Mouse (Mus musculus) heart, postnatal 0 days (tissue): ENCODE measurements around the gene Stard13. TPM values are rescaled to one million over a fixed set of nuclear protein-coding genes. Genes with fewer than 3 reads are reported as not detected.

Experiments used
- ATAC-seq: fragments of 200-750 bp; cut with Nextera tagmentation; 2 replicates; pipeline ENCODE4 v1.8.0; 2017; ENCODE audit warnings: low read depth, moderate number of reproducible peaks, moderate library complexity; ENCODE audit not compliant: insufficient read depth
- DNase-seq: peaks from one replicate; pipeline ENCODE4 v3.0.0-alpha.2; 2016; ENCODE audit warnings: low spot score
- H3K27ac ChIP-seq: fragments of 300-500 bp; sonication (generic); 2 replicates; pipeline ENCODE4 v1.5.1; 2014; ENCODE audit warnings: low read depth, mild to moderate bottlenecking
- H3K27me3 ChIP-seq: fragments of 300-500 bp; sonication (generic); 2 replicates; pipeline ENCODE4 v1.6.1; 2014; ENCODE audit warnings: low read length, mixed read lengths; ENCODE audit not compliant: control insufficient read depth, insufficient read depth
- H3K36me3 ChIP-seq: fragments of 300-500 bp; sonication (generic); replicated peaks from 2 replicates; pipeline ENCODE4 v1.6.1; 2014; ENCODE audit warnings: low read length, mixed read lengths; ENCODE audit not compliant: control insufficient read depth, insufficient read depth
- H3K4me1 ChIP-seq: fragments of 300-500 bp; sonication (generic); 2 replicates; pipeline ENCODE4 v1.6.1; 2014; ENCODE audit warnings: antibody characterized with exemption; ENCODE audit not compliant: control insufficient read depth, insufficient read depth
- H3K4me2 ChIP-seq: fragments of 300-500 bp; sonication (generic); 2 replicates; pipeline ENCODE4 v1.6.1; 2014; ENCODE audit warnings: low read depth, mild to moderate bottlenecking, low read length, moderate library complexity
- H3K4me3 ChIP-seq: fragments of 300-500 bp; sonication (generic); 2 replicates; pipeline ENCODE4 v1.5.1; 2014; ENCODE audit warnings: low read depth, low read length
- H3K9ac ChIP-seq: fragments of 300-500 bp; sonication (generic); replicated peaks from 2 replicates; pipeline ENCODE4 v1.6.1; 2014; ENCODE audit warnings: low read depth, low read length, mixed read lengths
- H3K9me3 ChIP-seq: fragments of 300-500 bp; sonication (generic); replicated peaks from 2 replicates; pipeline ENCODE4 v1.6.1; 2016; ENCODE audit warnings: low read length; ENCODE audit not compliant: control insufficient read depth
- CTCF ChIP-seq: IDR thresholded peaks from 2 replicates; pipeline ENCODE4 v1.5.1; 2016; ENCODE audit warnings: antibody characterized with exemption, control low read depth, low read depth
- EP300 ChIP-seq: IDR thresholded peaks from 2 replicates; pipeline ENCODE4 v1.6.1; 2016; ENCODE audit warnings: antibody characterized with exemption, low read depth
- WGBS: fragments of 180-500 bp; shearing (Covaris S2); extraction: QIAGEN DNeasy Blood & Tissue Kit; methylation state at CpG from one replicate; pipeline ENCODE4 v1.1.7; 2014; 5-methylcytosine and 5-hydroxymethylcytosine counted together
- polyA plus RNA-seq: library from polyadenylated mRNA; unstranded; fragments of >200 nt; fragmentation: Nextera tagmentation; extraction: Ambion mirVana; gene quantifications from 2 replicates; pipeline ENCODE4 v1.2.1, GENCODE M21; 2015
- total RNA-seq: library from RNA; depleted of rRNA; stranded (reverse); fragments of >200 nt; gene quantifications from 2 replicates; pipeline ENCODE4 v1.2.3, GENCODE M21; 2014; ENCODE audit warnings: low replicate concordance

Stard13 gene
- total and polyA plus RNA-seq, 2 experiments from 2014 or later: 3.3 to 10.6 TPM

GRCm38 (mm10) chr5:151054743-151055114, 178.9 kb downstream of the Stard13 start:
- Histone ChIP-seq H3K27ac (peak overlapping the region; percentile 66), H3K4me1 (0 out of 2 replicates have a peak, but pooled peaks cover 10% of the 10 kb centered on the region), H3K27me3 (no peaks in the 10 kb centered on the region), H3K9ac (no peak overlapping the region), H3K4me2 (no peak overlapping the region), H3K9me3 (0 out of 2 replicates have a peak, but pooled peaks cover 3% of the 10 kb centered on the region), H3K36me3 (peaks cover 20% of the 10 kb centered on the region), H3K4me3 (no peak overlapping the region)
- WGBS: 60% methylated on average over 4 of the region's 4 CpGs
- ATAC-seq: no peak
- DNase-seq: no peak
- TF ChIP-seq CTCF (no peak), EP300 (no peak)

- Histone ChIP-seq H3K4me3 (no peak overlapping the region), H3K4me2 (no peak overlapping the region), H3K27me3 (no peaks in the 10 kb centered on the region), H3K9me3 (0 out of 2 replicates have a peak, but pooled peaks cover 3% of the 10 kb centered on the region), H3K9ac (no peak overlapping the region), H3K4me1 (0 out of 2 replicates have a peak, but pooled peaks cover 12% of the 10 kb centered on the region), H3K27ac (peak overlapping the region; percentile 66), H3K36me3 (peaks cover 16% of the 10 kb centered on the region)
- WGBS: 36% methylated on average over 7 of the region's 7 CpGs
- TF ChIP-seq EP300 (no peak), CTCF (no peak)
- ATAC-seq: peak; percentile 24; the same call in 1 of the 2 replicates
- DNase-seq: no peak
Observed at GRCm38 (mm10) chr5:151054100-151054742, 179.4 kb downstream of the Stard13 start.

GRCm38 (mm10) chr5:151053190-151053589, 180.4 kb downstream of the Stard13 start:
- H3K27ac ChIP-seq: no peak overlapping the region
- H3K9me3 ChIP-seq: 0 out of 2 replicates have a peak, but pooled peaks cover 3% of the 10 kb centered on the region
- H3K36me3 ChIP-seq: peaks cover 15% of the 10 kb centered on the region
- TF ChIP-seq EP300: no peak
- TF ChIP-seq CTCF: no peak
- H3K9ac ChIP-seq: no peak overlapping the region
- WGBS: 66% methylated on average over 5 of the region's 5 CpGs
- H3K4me1 ChIP-seq: 0 out of 2 replicates have a peak, but pooled peaks cover 14% of the 10 kb centered on the region
- no peak for DNase-seq
- no peak overlapping the region for H3K4me3 ChIP-seq
- no peak for ATAC-seq
- no peaks in the 10 kb centered on the region for H3K27me3 ChIP-seq
- H3K4me2 ChIP-seq: no peak overlapping the region

DNA sequence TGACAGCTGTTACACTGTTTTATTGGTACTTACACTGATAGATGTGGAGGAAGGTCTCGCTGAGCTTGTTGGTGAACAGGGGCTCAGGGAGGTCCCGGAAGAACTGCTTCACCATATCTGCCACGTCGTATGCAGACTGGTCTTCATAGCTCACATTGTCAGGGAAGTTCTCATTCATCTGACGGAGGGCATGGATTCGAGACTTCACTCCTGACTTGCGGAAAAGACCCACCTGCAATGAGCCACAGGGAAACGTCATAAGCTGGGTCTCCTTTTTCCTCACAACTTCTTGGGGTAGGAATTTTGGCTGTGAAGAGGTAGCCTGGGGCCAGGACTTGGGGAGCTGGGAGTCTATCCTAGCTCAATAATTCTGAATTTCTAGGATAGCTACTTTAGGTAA, 181.3 kb downstream of the Stard13 start:
- no peak overlapping the region for H3K27ac ChIP-seq
- H3K36me3 ChIP-seq: peaks cover 15% of the 10 kb centered on the region
- H3K9ac ChIP-seq: no peak overlapping the region
- 0 out of 2 replicates have a peak, but pooled peaks cover 3% of the 10 kb centered on the region for H3K9me3 ChIP-seq
- H3K4me2 ChIP-seq: no peak overlapping the region
- peaks cover 9% of the 10 kb centered on the region; the same call in 1 of the 2 replicates for H3K4me1 ChIP-seq
- no peaks in the 10 kb centered on the region for H3K27me3 ChIP-seq
- no peak for DNase-seq
- ATAC-seq: no peak
- TF ChIP-seq CTCF: no peak
- no peak for TF ChIP-seq EP300
- 92% methylated on average over 8 of the region's 8 CpGs for WGBS
- H3K4me3 ChIP-seq: no peak overlapping the region

DNA sequence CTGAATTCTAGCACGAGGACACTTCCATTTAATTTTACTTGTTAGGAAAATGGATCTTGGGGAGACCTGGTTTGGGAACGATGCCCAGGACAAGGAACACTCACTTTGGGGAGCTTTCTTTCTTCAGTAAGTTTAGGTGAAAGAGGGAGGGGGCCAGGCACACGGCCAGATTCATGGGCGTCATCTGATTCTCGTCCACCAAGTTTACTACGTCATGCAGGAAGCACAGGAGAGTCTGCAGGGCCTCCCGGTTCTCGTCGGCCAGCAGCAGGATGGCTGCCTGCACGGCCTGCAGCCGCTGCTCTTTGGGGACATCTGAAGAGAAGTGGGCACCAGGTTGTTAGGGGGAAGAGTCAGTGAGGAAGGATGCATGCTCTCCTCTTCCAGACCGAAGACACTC, 186.1 kb downstream of the Stard13 start:
- no peak overlapping the region for H3K4me3 ChIP-seq
- TF ChIP-seq CTCF: no peak
- no peak for TF ChIP-seq EP300
- peak; percentile 58; the same call in 1 of the 2 replicates for ATAC-seq
- H3K36me3 ChIP-seq: peaks cover 32% of the 10 kb centered on the region
- 0 out of 2 replicates have a peak, but pooled peaks cover 3% of the 10 kb centered on the region for H3K9me3 ChIP-seq
- H3K4me2 ChIP-seq: no peak overlapping the region
- H3K27me3 ChIP-seq: no peaks in the 10 kb centered on the region
- peak; percentile 33 for DNase-seq
- 52% methylated on average over 12 of the region's 12 CpGs for WGBS
- no peak overlapping the region for H3K9ac ChIP-seq
- H3K4me1 ChIP-seq: peaks cover 8% of the 10 kb centered on the region; the same call in 1 of the 2 replicates
- H3K27ac ChIP-seq: peak overlapping the region; percentile 75
